Mouse (Mus musculus): ENCODE data around the gene Sez6.

- TF ChIP-seq GATA1 (IDR thresholded peaks at IDR 0.05; ENCODE audit: borderline replicate concordance, low read length), result no peak
- TF ChIP-seq FLI1 (IDR thresholded peaks at IDR 0.05; ENCODE audit: low read length), result no peak
Measured at GRCm38 (mm10) chr11:77893787-77894718, 36.5 kb upstream of the Sez6 start, which contains the start of gene Pipox.
